Mouse (Mus musculus): ENCODE measurements around the gene Oip5.
"Not testable (repeated sequence)": the region's sequence is repeated elsewhere in the genome, so short reads cannot be mapped to it uniquely, and the experiment has no call there.

Oip5 gene

GRCm38 (mm10) chr2:119618199-119618982 lies at the start of gene Oip5, which contains the start of gene Nusap1:
Gene Oip5, minus strand, starts transcription at chr2:119618469.
Gene Nusap1, plus strand, starts transcription at chr2:119618298.
- peak; percentile 95 to 97 for DNase-seq

GRCm38 (mm10) chr2:119665744-119666143 lies 47.5 kb upstream of the Oip5 start:
- not testable (repeated sequence) for DNase-seq

GRCm38 (mm10) chr2:119662220-119663182 lies 44.2 kb upstream of the Oip5 start, which contains the start of gene Ndufaf1:
Gene Ndufaf1, minus strand, starts transcription at chr2:119662827.
- peak; percentile 79 to 87 for DNase-seq

GRCm38 (mm10) chr2:119644254-119644653 lies 26.0 kb upstream of the Oip5 start:
- no peak for DNase-seq

GRCm38 (mm10) chr2:119641214-119641912 lies 23.1 kb upstream of the Oip5 start:
- no peak for DNase-seq

GRCm38 (mm10) chr2:119636781-119637180 lies 18.5 kb upstream of the Oip5 start:
- no peak for DNase-seq

- DNase-seq = peak; percentile 8 to 42
Measured at GRCm38 (mm10) chr2:119621302-119621701, 3.0 kb upstream of the Oip5 start.

- DNase-seq = not testable (repeated sequence)
Measured at GRCm38 (mm10) chr2:119619002-119619401, 733 bp upstream of the Oip5 start.

GRCm38 (mm10) chr2:119617841-119618198 lies 449 bp downstream of the Oip5 start:
- no peak for DNase-seq

GRCm38 (mm10) chr2:119607023-119607422 lies 11.2 kb downstream of the Oip5 start:
- no peak for DNase-seq

- DNase-seq = no peak
Measured at GRCm38 (mm10) chr2:119605361-119605973, 12.8 kb downstream of the Oip5 start.

- DNase-seq = no peak
Measured at GRCm38 (mm10) chr2:119603909-119604308, 14.4 kb downstream of the Oip5 start.

GRCm38 (mm10) chr2:119602488-119602887 lies 15.8 kb downstream of the Oip5 start:
- peak in 1 of 2 experiments; percentile 30 for DNase-seq

GRCm38 (mm10) chr2:119601575-119601974 lies 16.7 kb downstream of the Oip5 start:
- DNase-seq = not testable (repeated sequence)

GRCm38 (mm10) chr2:119601027-119601426 lies 17.2 kb downstream of the Oip5 start:
- DNase-seq = no peak

GRCm38 (mm10) chr2:119596781-119597330 lies 21.4 kb downstream of the Oip5 start:
- peak; percentile 30 to 42 for DNase-seq

- DNase-seq = no peak
Measured at GRCm38 (mm10) chr2:119595308-119595707, 23.0 kb downstream of the Oip5 start.

GRCm38 (mm10) chr2:119594113-119594981 lies 23.9 kb downstream of the Oip5 start:
- DNase-seq = peak; percentile 98 to 99

- peak in 1 of 2 experiments; percentile 30 for DNase-seq
Measured at GRCm38 (mm10) chr2:119593765-119594112, 24.5 kb downstream of the Oip5 start.

GRCm38 (mm10) chr2:119591247-119591646 lies 27.0 kb downstream of the Oip5 start:
- DNase-seq = peak in 1 of 2 experiments; percentile 34

- DNase-seq = peak; percentile 69 to 90
Measured at GRCm38 (mm10) chr2:119587383-119587782, 30.9 kb downstream of the Oip5 start.

Data from kidney, postnatal 36 days (tissue).